Mouse (Mus musculus) neural tube, embryonic 14.5 days (tissue): ENCODE results near the gene Ube2q2. TPM values are rescaled to one million over a fixed set of nuclear protein-coding genes. Genes with fewer than 3 reads are reported as not detected.

Experiments used
- ATAC-seq: fragments of 200-750 bp; cut with Nextera tagmentation; 2 replicates; pipeline ENCODE4 v1.8.0; 2017; ENCODE audit warnings: low read depth, mild to moderate bottlenecking, moderate TSS enrichment, moderate library complexity
- H3K27ac ChIP-seq: fragments of 300-500 bp; sonication (generic); 2 replicates; pipeline ENCODE4 v1.5.1; 2014; ENCODE audit warnings: low read depth, mild to moderate bottlenecking, control low read depth, low read length, moderate library complexity, mixed read lengths
- H3K27me3 ChIP-seq: fragments of 300-500 bp; sonication (generic); 2 replicates; pipeline ENCODE4 v1.6.1; 2014; ENCODE audit warnings: low read length; ENCODE audit not compliant: control insufficient read depth, insufficient read depth
- H3K36me3 ChIP-seq: fragments of 300-500 bp; sonication (generic); 2 replicates; pipeline ENCODE4 v1.6.1; 2014; ENCODE audit warnings: low read length, mixed read lengths; ENCODE audit not compliant: control insufficient read depth, insufficient read depth
- H3K4me1 ChIP-seq: fragments of 300-500 bp; sonication (generic); 2 replicates; pipeline ENCODE4 v1.6.1; 2014; ENCODE audit warnings: low read length; ENCODE audit not compliant: control insufficient read depth, insufficient read depth
- H3K4me2 ChIP-seq: fragments of 300-500 bp; sonication (generic); 2 replicates; pipeline ENCODE4 v1.6.1; 2014; ENCODE audit warnings: mild to moderate bottlenecking, low read depth, low read length, control low read depth
- H3K4me3 ChIP-seq: fragments of 300-500 bp; sonication (generic); 2 replicates; pipeline ENCODE4 v1.5.1; 2014; ENCODE audit warnings: low read depth, low read length, control low read depth, mixed read lengths
- H3K9ac ChIP-seq: fragments of 300-500 bp; sonication (generic); replicated peaks from 2 replicates; pipeline ENCODE4 v1.6.1; 2014; ENCODE audit warnings: low read depth, mild to moderate bottlenecking, control low read depth, low read length, mixed read lengths
- H3K9me3 ChIP-seq: fragments of 300-500 bp; sonication (generic); 2 replicates; pipeline ENCODE4 v1.6.1; 2016; ENCODE audit warnings: low read length; ENCODE audit not compliant: control insufficient read depth
- WGBS: fragments of 180-500 bp; shearing (Covaris S2); extraction: QIAGEN DNeasy Blood & Tissue Kit; methylation state at CpG from one replicate; pipeline ENCODE4 v1.1.7; 2014; 5-methylcytosine and 5-hydroxymethylcytosine counted together
- polyA plus RNA-seq: library from polyadenylated mRNA; unstranded; fragments of >200 nt; fragmentation: Nextera tagmentation; extraction: Ambion mirVana; gene quantifications from 2 replicates; pipeline ENCODE4 v1.2.1, GENCODE M21; 2014

Gene Ube2q2
- polyA plus RNA-seq, 1 experiment from 2014 or later, result 57.1 TPM

GRCm38 (mm10) chr9:55151096-55151495, 2.4 kb downstream of the Ube2q2 start:
- Histone ChIP-seq H3K4me2 (peak overlapping the region; percentile 62; the same call in 1 of the 2 replicates), H3K4me1 (peaks cover 16% of the 10 kb centered on the region), H3K27ac (no peak overlapping the region), H3K27me3 (no peaks in the 10 kb centered on the region), H3K36me3 (no peaks in the 10 kb centered on the region), H3K9me3 (no peaks in the 10 kb centered on the region), H3K4me3 (0 out of 2 replicates have a peak overlapping the region, but pooled peaks have one; percentile 78), H3K9ac (0 out of 2 replicates have a peak overlapping the region, but pooled peaks have one; percentile 8)
- no peak for ATAC-seq

GRCm38 (mm10) chr9:55152935-55153334, 4.3 kb downstream of the Ube2q2 start:
- Histone ChIP-seq H3K27me3 (no peaks in the 10 kb centered on the region), H3K27ac (no peak overlapping the region), H3K4me3 (no peak overlapping the region), H3K4me1 (peaks cover 16% of the 10 kb centered on the region), H3K36me3 (no peaks in the 10 kb centered on the region), H3K9ac (no peak overlapping the region), H3K9me3 (no peaks in the 10 kb centered on the region), H3K4me2 (no peak overlapping the region)
- WGBS, result 65% methylated on average over 5 of the region's 5 CpGs
- no peak for ATAC-seq

- Histone ChIP-seq H3K27me3 (no peaks in the 10 kb centered on the region), H3K9me3 (no peaks in the 10 kb centered on the region), H3K4me1 (no peaks in the 10 kb centered on the region), H3K36me3 (0 out of 2 replicates have a peak, but pooled peaks cover 3% of the 10 kb centered on the region), H3K4me2 (no peak overlapping the region), H3K9ac (no peak overlapping the region), H3K4me3 (no peak overlapping the region), H3K27ac (no peak overlapping the region)
- WGBS, result 94% methylated on average over 7 of the region's 7 CpGs
- no peak for ATAC-seq
These were observed 22.2 kb downstream of the Ube2q2 start for GRCm38 (mm10) chr9:55170655-55171412.

GRCm38 (mm10) chr9:55172195-55172685, 23.6 kb downstream of the Ube2q2 start:
- Histone ChIP-seq H3K36me3 (no peaks in the 10 kb centered on the region), H3K27ac (no peak overlapping the region), H3K4me1 (no peaks in the 10 kb centered on the region), H3K4me3 (no peak overlapping the region), H3K9me3 (no peaks in the 10 kb centered on the region), H3K9ac (no peak overlapping the region), H3K4me2 (no peak overlapping the region), H3K27me3 (no peaks in the 10 kb centered on the region)
- no peak for ATAC-seq
- 96% methylated on average over 1 of the region's 1 CpGs for WGBS

GRCm38 (mm10) chr9:55174235-55174634, 25.6 kb downstream of the Ube2q2 start:
- H3K4me3 ChIP-seq, result no peak overlapping the region
- no peak overlapping the region for H3K9ac ChIP-seq
- H3K36me3 ChIP-seq, result no peaks in the 10 kb centered on the region
- H3K9me3 ChIP-seq, result no peaks in the 10 kb centered on the region
- no peaks in the 10 kb centered on the region for H3K27me3 ChIP-seq
- H3K4me2 ChIP-seq, result no peak overlapping the region
- ATAC-seq, result no peak
- 86% methylated on average over 2 of the region's 2 CpGs for WGBS
- no peak overlapping the region for H3K27ac ChIP-seq
- no peaks in the 10 kb centered on the region for H3K4me1 ChIP-seq

- no peak overlapping the region for H3K9ac ChIP-seq
- no peaks in the 10 kb centered on the region for H3K4me1 ChIP-seq
- 98% methylated on average over 3 of the region's 3 CpGs for WGBS
- H3K36me3 ChIP-seq, result no peaks in the 10 kb centered on the region
- H3K9me3 ChIP-seq, result no peaks in the 10 kb centered on the region
- no peak overlapping the region for H3K4me3 ChIP-seq
- no peak overlapping the region for H3K27ac ChIP-seq
- no peak for ATAC-seq
- no peaks in the 10 kb centered on the region for H3K27me3 ChIP-seq
- no peak overlapping the region for H3K4me2 ChIP-seq
These were observed 47.2 kb downstream of the Ube2q2 start for GRCm38 (mm10) chr9:55195876-55196275.

- no peak overlapping the region for H3K4me2 ChIP-seq
- no peaks in the 10 kb centered on the region for H3K27me3 ChIP-seq
- H3K36me3 ChIP-seq, result no peaks in the 10 kb centered on the region
- no peaks in the 10 kb centered on the region for H3K9me3 ChIP-seq
- no peak overlapping the region for H3K9ac ChIP-seq
- ATAC-seq, result no peak
- H3K4me1 ChIP-seq, result no peaks in the 10 kb centered on the region
- WGBS, result 92% methylated on average over 1 of the region's 1 CpGs
- H3K27ac ChIP-seq, result no peak overlapping the region
- H3K4me3 ChIP-seq, result no peak overlapping the region
These were observed 49.6 kb downstream of the Ube2q2 start for GRCm38 (mm10) chr9:55198260-55198659.

- Histone ChIP-seq H3K4me1 (no peaks in the 10 kb centered on the region), H3K27ac (no peak overlapping the region), H3K36me3 (no peaks in the 10 kb centered on the region), H3K27me3 (no peaks in the 10 kb centered on the region), H3K9me3 (no peaks in the 10 kb centered on the region), H3K4me2 (no peak overlapping the region), H3K9ac (no peak overlapping the region), H3K4me3 (no peak overlapping the region)
- 73% methylated on average over 2 of the region's 2 CpGs for WGBS
- no peak for ATAC-seq
These were observed 50.7 kb downstream of the Ube2q2 start for GRCm38 (mm10) chr9:55199348-55199747.

- peak overlapping the region; percentile 55 for H3K4me2 ChIP-seq
- peak overlapping the region; percentile 83 for H3K9ac ChIP-seq
- H3K27ac ChIP-seq, result peak overlapping the region; percentile 92
- H3K36me3 ChIP-seq, result no peaks in the 10 kb centered on the region
- no peaks in the 10 kb centered on the region; the same call in 1 of the 2 replicates for H3K27me3 ChIP-seq
- H3K4me1 ChIP-seq, result peaks cover 18% of the 10 kb centered on the region
- peak overlapping the region; percentile 85 for H3K4me3 ChIP-seq
- 0% methylated on average over 2 of the region's 2 CpGs for WGBS
- no peaks in the 10 kb centered on the region for H3K9me3 ChIP-seq
- peak; percentile 47 for ATAC-seq
These were observed 59.8 kb downstream of the Ube2q2 start for GRCm38 (mm10) chr9:55208458-55208789.
